Mouse (Mus musculus) CD4-positive, CD25-positive, alpha-beta regulatory T cell, adult 2 months (primary cell): ENCODE measurements at regions not wholly inside any gene's neighbourhood (a gene's known extent, or its start where the extent isn't known, plus 50 kb on each side); places are given as distances from the start of the nearest gene placed in this dataset.

ENCODE experiments used
- DNase-seq: peaks from one replicate; pipeline ENCODE4 v3.0.0-alpha.2; 2012; ENCODE audit warnings: low read depth, low spot score

- DNase-seq, result no peak
Measured at GRCm38 (mm10) chr6:31011407-31012020, 52.6 kb upstream of the Klf14 start.

GRCm38 (mm10) chr6:31016566-31016965 lies 57.7 kb upstream of the Klf14 start:
- no peak for DNase-seq

- no peak for DNase-seq
Measured at GRCm38 (mm10) chr6:31021776-31022175, 62.9 kb upstream of the Klf14 start.

GRCm38 (mm10) chr6:31029777-31030176 lies 70.9 kb upstream of the Klf14 start:
- no peak for DNase-seq

GRCm38 (mm10) chr6:31031022-31031421 lies 72.1 kb upstream of the Klf14 start:
- DNase-seq, result no peak

GRCm38 (mm10) chr6:31032147-31032546 lies 73.3 kb upstream of the Klf14 start:
- DNase-seq, result no peak

GRCm38 (mm10) chr6:31032980-31033608 lies 74.2 kb upstream of the Klf14 start:
- DNase-seq, result peak; percentile 71

- no peak for DNase-seq
Measured at GRCm38 (mm10) chr6:31034796-31035195, 75.9 kb upstream of the Klf14 start.

GRCm38 (mm10) chr6:31037801-31038395 lies 79.0 kb upstream of the Klf14 start:
- DNase-seq, result no peak

- peak; percentile 62 for DNase-seq
Measured at GRCm38 (mm10) chr6:31038445-31038844, 79.6 kb upstream of the Klf14 start.

- no peak for DNase-seq
Measured at GRCm38 (mm10) chr6:31039485-31039884, 80.6 kb upstream of the Klf14 start.

- DNase-seq, result no peak
Measured at GRCm38 (mm10) chr6:31040783-31041182, 81.9 kb upstream of the Klf14 start.

GRCm38 (mm10) chr6:31043368-31043767 lies 84.5 kb upstream of the Klf14 start:
- no peak for DNase-seq

- no peak for DNase-seq
Measured at GRCm38 (mm10) chr6:31043919-31044318, 85.0 kb upstream of the Klf14 start.

- DNase-seq, result no peak
Measured at GRCm38 (mm10) chr6:31046197-31046596, 87.3 kb upstream of the Klf14 start.

- no peak for DNase-seq
Measured at GRCm38 (mm10) chr6:31048920-31049576, 90.2 kb upstream of the Klf14 start.

- DNase-seq, result no peak
Measured at GRCm38 (mm10) chr6:31050831-31051230, 92.0 kb upstream of the Klf14 start.

GRCm38 (mm10) chr6:31051771-31052170 lies 92.9 kb upstream of the Klf14 start:
- DNase-seq, result no peak

GRCm38 (mm10) chr6:31053003-31053402 lies 94.1 kb upstream of the Klf14 start:
- no peak for DNase-seq

- peak; percentile 5 for DNase-seq
Measured at GRCm38 (mm10) chr6:31056786-31057566, 98.1 kb upstream of the Klf14 start.

GRCm38 (mm10) chr6:31058299-31058698 lies 99.4 kb upstream of the Klf14 start:
- peak; percentile 5 for DNase-seq

GRCm38 (mm10) chr6:31058961-31059360 lies 100.1 kb upstream of the Klf14 start:
- no peak for DNase-seq
